Mouse (Mus musculus) urinary bladder, postnatal 4 days (tissue): ENCODE measurements around the gene Ddx18.

ENCODE experiments used
- DNase-seq, 2 experiments: peaks; one replicate each; pipeline ENCODE4 v3.0.0; 2021 to 2022; ENCODE audit warnings: low spot score in 2 of 2

Ddx18 gene

DNA sequence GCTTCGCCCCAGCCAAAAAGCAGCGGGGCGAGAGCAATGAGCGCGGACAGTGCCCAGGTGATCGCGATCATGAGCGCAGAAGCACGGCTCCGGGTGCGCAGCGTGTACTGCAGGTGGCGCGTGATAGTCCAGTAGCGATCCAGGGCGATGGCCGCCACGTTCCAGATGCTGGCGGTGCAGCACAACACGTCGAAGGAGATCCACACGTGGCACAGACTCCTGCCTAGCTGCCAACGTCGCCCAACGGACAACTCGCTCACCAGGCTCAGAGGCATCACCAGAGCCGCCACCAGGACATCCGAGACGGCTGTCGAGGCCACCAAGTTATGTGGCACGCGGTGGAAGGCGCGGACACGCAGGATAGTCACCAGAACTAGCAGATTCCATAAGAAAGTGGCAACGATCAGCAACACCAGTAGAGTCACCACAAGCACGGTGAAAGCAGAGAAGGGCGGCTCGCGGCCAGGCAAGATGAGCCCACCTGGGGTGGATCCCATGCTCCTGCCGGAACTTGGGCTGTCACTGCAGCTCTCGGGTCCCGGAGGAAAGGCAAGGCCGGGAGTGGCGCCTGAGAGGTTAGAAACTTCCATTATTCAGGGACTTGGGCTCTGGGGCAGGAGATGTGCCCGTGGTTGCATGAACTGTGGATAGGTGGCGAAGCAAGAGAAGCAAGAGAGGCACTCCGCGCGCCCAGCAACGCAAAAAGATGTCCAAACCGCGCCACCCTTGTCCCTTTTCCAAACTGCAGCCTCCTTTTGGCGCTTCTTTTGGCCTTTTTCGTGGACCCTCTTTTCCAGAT, 40.0 kb downstream of the Ddx18 start:
- DNase-seq = no peak

DNA sequence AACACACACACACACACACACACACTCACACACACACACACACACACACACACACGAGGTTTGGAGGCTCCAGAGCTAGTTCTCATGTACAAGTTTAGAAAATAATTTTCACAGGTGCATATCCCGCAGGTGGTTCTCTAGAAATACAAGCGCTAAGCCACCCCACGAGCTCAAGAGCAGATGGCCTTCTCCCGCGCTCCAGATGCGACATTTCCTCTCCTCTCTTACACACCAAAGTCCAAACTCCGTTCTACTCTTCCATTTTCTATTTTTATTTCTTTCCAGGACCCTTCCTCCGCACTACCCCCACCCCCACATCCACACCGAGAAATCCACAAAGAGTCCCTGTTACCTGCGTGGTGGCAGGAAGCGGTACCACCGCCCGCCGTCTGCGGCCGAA, 40.7 kb downstream of the Ddx18 start:
- no peak for DNase-seq

DNA sequence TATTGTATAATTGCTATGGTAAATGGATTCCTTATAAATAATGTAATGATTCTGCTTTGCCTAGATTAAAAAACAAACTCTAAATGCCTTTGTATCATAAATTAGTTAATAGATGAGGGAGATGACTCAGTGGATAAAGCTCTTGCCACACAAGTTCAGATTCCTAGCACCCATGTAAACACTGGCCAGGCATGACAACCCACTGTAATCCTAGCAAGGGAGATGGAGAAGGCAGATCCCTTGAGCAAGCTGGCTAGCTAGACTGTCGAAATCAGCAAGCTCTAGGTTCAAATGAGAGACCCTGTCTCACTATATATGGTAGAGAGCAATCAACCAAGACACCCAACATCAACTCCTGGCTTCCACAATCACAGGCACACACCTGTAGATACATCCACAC, 49.2 kb downstream of the Ddx18 start:
- no peak for DNase-seq

DNA sequence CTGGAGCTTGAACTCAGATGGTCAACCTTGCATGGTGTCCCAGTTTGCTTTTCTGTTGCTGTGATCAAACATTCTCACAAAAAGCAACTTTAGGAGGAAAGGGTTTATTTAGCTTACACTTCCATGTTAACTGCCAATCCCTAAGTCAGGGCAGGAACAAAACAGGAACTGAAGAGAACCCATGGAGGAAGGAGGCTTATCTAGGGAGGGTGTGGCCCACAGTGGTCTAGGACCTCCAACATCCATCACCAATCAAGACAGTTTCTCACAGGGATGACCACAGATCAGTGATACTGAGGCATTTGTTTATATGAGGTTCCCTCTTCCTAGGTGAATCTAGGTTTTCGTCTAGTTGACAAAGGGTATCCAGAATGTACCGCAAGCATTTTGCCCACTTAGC, 55.8 kb downstream of the Ddx18 start:
- no peak for DNase-seq

DNA sequence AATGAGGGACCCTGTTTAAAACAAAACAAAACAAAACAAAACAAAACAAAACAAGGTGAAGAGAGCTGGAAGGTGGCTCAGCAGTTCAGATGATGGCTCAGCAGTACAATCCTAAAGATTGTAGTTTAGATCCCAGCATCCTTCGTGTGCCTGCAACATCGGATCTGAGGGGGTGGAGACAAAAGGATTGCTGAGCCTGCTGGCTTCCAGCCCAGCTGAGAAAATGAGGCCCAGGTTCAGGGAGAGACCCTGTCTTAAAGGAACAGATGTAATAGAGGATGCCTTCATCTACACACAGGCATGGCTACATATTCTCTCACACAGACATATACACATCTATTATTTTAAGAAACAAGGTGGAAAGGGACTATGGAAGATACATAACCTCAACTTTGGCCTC, 56.6 kb downstream of the Ddx18 start:
- no peak for DNase-seq

DNA sequence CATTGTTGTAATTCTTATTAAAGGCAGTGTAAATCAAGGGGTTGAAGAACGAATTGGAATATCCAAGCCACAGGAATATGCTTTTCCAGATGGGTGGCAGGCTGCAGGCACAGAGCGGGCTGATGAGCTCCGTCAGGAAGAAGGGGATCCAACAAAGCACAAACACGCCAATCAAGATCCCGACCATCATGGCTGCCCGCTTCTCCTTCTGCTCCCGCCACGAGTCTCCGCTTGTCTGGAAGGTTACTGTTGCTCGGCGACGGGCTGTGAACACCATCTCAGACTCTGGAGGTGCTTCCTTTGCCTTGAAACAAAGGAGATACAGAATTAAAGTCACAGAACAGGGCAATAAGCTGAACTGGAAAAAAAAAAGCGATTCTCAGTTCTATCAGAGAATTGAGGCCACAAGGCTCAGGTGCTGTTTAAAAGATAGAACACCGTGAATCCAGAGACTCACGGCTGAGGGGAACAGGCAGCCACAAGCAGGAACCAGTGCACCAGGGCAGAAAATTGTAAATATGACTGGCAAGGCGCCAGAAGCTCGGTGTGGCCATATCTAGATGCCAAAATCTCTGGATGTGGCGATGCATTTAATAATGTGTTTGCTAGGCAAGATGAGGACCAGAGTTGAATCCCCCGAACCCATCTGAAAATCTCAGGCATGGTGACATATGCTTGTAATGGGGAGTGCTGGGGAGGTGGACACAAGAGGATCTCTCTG, 57.2 kb downstream of the Ddx18 start:
- DNase-seq = no peak

DNA sequence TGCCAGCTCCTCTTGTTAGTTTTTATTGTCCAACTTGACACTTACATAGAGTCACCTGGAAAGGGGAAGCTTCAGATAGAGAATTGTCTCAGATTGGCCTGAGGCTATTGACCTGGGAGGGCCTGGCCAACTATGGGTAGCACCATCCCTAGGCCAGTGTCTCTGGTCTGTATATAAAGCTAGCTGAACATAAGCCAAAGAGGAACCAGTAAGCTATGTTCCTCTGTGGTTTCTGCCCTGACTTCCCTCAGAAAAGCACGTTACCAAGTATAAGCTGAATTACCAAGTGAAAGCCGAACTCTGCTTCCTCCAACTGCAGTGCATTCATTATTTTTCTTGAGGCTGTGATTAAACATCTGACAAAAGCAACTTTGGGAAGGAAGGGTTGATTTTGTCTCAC, 59.1 kb downstream of the Ddx18 start:
- no peak for DNase-seq
